Mouse (Mus musculus) small intestine, adult 2 months (tissue): ENCODE measurements around the gene Rtbdn. TPM values are rescaled to one million over a fixed set of nuclear protein-coding genes. Genes with fewer than 3 reads are reported as not detected.
A peak's percentile ranks its signal among the peaks of the same experiment; 100 is the strongest.

Experiments
- H3K27ac ChIP-seq: fragments of 200-500 bp; 2 replicates; pipeline ENCODE4 v1.5.1; 2012; ENCODE audit warnings: low read depth, low read length, control low read depth, inconsistent platforms; ENCODE audit not compliant: insufficient read depth
- H3K27me3 ChIP-seq: fragments of 200-500 bp; 2 replicates; pipeline ENCODE4 v1.6.1; 2012; ENCODE audit warnings: mild to moderate bottlenecking, moderate library complexity, low read length, inconsistent platforms; ENCODE audit not compliant: control insufficient read depth, insufficient read depth
- H3K36me3 ChIP-seq: fragments of 200-500 bp; 2 replicates; pipeline ENCODE4 v1.6.1; 2012; ENCODE audit warnings: mild to moderate bottlenecking, low read length, control low read depth, inconsistent platforms; ENCODE audit not compliant: control insufficient read depth, insufficient read depth
- H3K4me1 ChIP-seq: fragments of 200-500 bp; 2 replicates; pipeline ENCODE4 v1.6.1; 2012; ENCODE audit warnings: low read length, inconsistent platforms, mixed read lengths; ENCODE audit not compliant: control insufficient read depth, insufficient read depth, insufficient read length
- H3K4me3 ChIP-seq: fragments of 200-500 bp; 2 replicates; pipeline ENCODE4 v1.5.1; 2012; ENCODE audit warnings: low read depth, mild to moderate bottlenecking, control low read depth, inconsistent platforms, low read length, moderate library complexity
- CTCF ChIP-seq: fragments of 200-500 bp; IDR thresholded peaks from 2 replicates; pipeline ENCODE4 v1.5.1; 2012; ENCODE audit warnings: low read depth, mild to moderate bottlenecking, control low read depth, inconsistent platforms, low read length, moderate library complexity, mixed read lengths; ENCODE audit not compliant: insufficient replicate concordance, insufficient read length; ENCODE audit errors: extremely low read depth
- POLR2A ChIP-seq: fragments of 200-500 bp; IDR thresholded peaks from 2 replicates; pipeline ENCODE4 v1.6.1; 2012; ENCODE audit warnings: low read depth, mild to moderate bottlenecking, control low read depth, inconsistent platforms, low read length, moderate library complexity
- WGBS: fragments of 180-500 bp; shearing (Covaris S2); methylation state at CpG from one replicate; pipeline ENCODE4 v1.1.7; 2018; 5-methylcytosine and 5-hydroxymethylcytosine counted together
- polyA plus RNA-seq: library from polyadenylated mRNA; depleted of rRNA; stranded (reverse); fragments of >200 nt; gene quantifications from 2 replicates; pipeline ENCODE4 v1.2.3, GENCODE M21; 2012

Gene Rtbdn
- polyA plus RNA-seq, 1 experiment = 0.15 TPM

GRCm38 (mm10) chr8:84963952-84964351 is 17.2 kb downstream of the Rtbdn start:
- H3K27ac ChIP-seq = no peak overlapping the region

GRCm38 (mm10) chr8:84965731-84966291 is 19.0 kb downstream of the Rtbdn start:
- H3K27me3 ChIP-seq = no peaks in the 10 kb centered on the region
- WGBS = under 1% methylated on average over 41 of the region's 41 CpGs
- peaks cover 17% of the 10 kb centered on the region for H3K4me1 ChIP-seq
- H3K27ac ChIP-seq = peak overlapping the region; percentile 9; the same call in 1 of the 2 replicates
- no peak for TF ChIP-seq CTCF
- no peak for TF ChIP-seq POLR2A
- H3K36me3 ChIP-seq = 0 out of 2 replicates have a peak, but pooled peaks cover 3% of the 10 kb centered on the region
- peak overlapping the region; percentile 74 for H3K4me3 ChIP-seq

More at GRCm38 (mm10) chr8:84963952-84964351, 17.2 kb downstream of the Rtbdn start:
- H3K36me3 ChIP-seq = 0 out of 2 replicates have a peak, but pooled peaks cover 3% of the 10 kb centered on the region
- TF ChIP-seq CTCF = no peak
- TF ChIP-seq POLR2A = no peak
- peaks cover 13% of the 10 kb centered on the region for H3K4me1 ChIP-seq
- H3K27me3 ChIP-seq = no peaks in the 10 kb centered on the region
- no peak overlapping the region for H3K4me3 ChIP-seq
- WGBS = 75% methylated on average over 4 of the region's 4 CpGs

- 33% methylated on average over 3 of the region's 3 CpGs for WGBS
- no peak overlapping the region for H3K4me3 ChIP-seq
- H3K4me1 ChIP-seq = peaks cover 17% of the 10 kb centered on the region
- H3K27me3 ChIP-seq = no peaks in the 10 kb centered on the region
- no peak for TF ChIP-seq POLR2A
- TF ChIP-seq CTCF = no peak
- peak overlapping the region; percentile 10; the same call in 1 of the 2 replicates for H3K27ac ChIP-seq
- peaks cover 7% of the 10 kb centered on the region for H3K36me3 ChIP-seq
Measured at GRCm38 (mm10) chr8:84966603-84967002, 19.8 kb downstream of the Rtbdn start.

- Histone ChIP-seq H3K27ac (no peak overlapping the region), H3K27me3 (no peaks in the 10 kb centered on the region), H3K4me1 (peaks cover 17% of the 10 kb centered on the region), H3K36me3 (peaks cover 10% of the 10 kb centered on the region), H3K4me3 (no peak overlapping the region)
- WGBS = 91% methylated on average over 13 of the region's 13 CpGs
- no peak for TF ChIP-seq POLR2A
- no peak for TF ChIP-seq CTCF
Measured at GRCm38 (mm10) chr8:84967532-84968304, 20.9 kb downstream of the Rtbdn start.

- Histone ChIP-seq H3K4me1 (peaks cover 17% of the 10 kb centered on the region), H3K4me3 (peak overlapping the region; percentile 70; the same call in 1 of the 2 replicates)
Measured at GRCm38 (mm10) chr8:84968650-84969049, 21.9 kb downstream of the Rtbdn start.

GRCm38 (mm10) chr8:84969241-84970134 is 22.7 kb downstream of the Rtbdn start, which contains the start of the genes Gm49661, Prdx2 and Rnaseh2a:
Gene Gm49661, minus strand, starts transcription at chr8:84969433.
Gene Prdx2, plus strand, starts transcription at chr8:84969587.
Gene Rnaseh2a, minus strand, starts transcription at chr8:84969767.
- H3K27ac ChIP-seq = peak within 1 kb of the TSS; percentile 77
- WGBS = under 1% methylated on average over 56 of the region's 56 CpGs

More at GRCm38 (mm10) chr8:84968650-84969049, 21.9 kb downstream of the Rtbdn start:
- peaks cover 11% of the 10 kb centered on the region for H3K36me3 ChIP-seq
- no peaks in the 10 kb centered on the region for H3K27me3 ChIP-seq
- TF ChIP-seq POLR2A (no peak), CTCF (no peak)
- peak overlapping the region; percentile 77 for H3K27ac ChIP-seq
- 3% methylated on average over 2 of the region's 2 CpGs for WGBS

More at GRCm38 (mm10) chr8:84969241-84970134, 22.7 kb downstream of the Rtbdn start, which contains the start of the genes Gm49661, Prdx2 and Rnaseh2a:
- Histone ChIP-seq H3K27me3 (no peaks in the 10 kb centered on the region), H3K4me3 (peak within 1 kb of the TSS; percentile 70), H3K4me1 (peaks cover 17% of the 10 kb centered on the region), H3K36me3 (peaks cover 11% of the 10 kb centered on the region)
- TF ChIP-seq POLR2A (peak; percentile 93), CTCF (no peak)
